Mouse (Mus musculus) olfactory bulb, adult 2 months (tissue): ENCODE data around the gene Col5a2.

Source experiments
- CTCF ChIP-seq: fragments of 200-500 bp; IDR thresholded peaks from 2 replicates; pipeline ENCODE4 v1.5.1; 2012; ENCODE audit warnings: low read depth, mild to moderate bottlenecking, low read length, moderate library complexity; ENCODE audit not compliant: insufficient read depth
- POLR2A ChIP-seq: fragments of 200-500 bp; IDR thresholded peaks from 2 replicates; pipeline ENCODE4 v1.6.1; 2012; ENCODE audit warnings: mild to moderate bottlenecking, low read depth, low read length, moderate library complexity; ENCODE audit not compliant: insufficient read depth

DNA sequence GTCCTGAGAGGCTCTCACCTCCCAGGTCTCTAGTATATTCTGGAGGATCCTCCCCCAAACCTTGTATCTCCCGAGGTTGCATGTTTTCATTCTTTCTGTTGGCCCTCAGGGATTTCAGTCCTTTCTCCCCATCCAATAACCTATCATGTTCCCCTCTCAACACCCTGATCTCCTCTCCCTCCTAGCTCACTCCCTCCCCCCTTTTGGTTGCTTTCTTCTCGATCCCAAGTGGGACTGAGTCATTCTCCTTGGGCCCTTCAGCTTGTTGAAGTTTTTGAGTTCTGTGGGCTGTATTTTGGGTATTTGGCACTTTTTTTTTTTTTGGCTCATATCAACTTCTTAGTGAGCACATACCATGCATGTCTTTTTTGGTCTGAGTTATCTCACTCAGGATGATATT is 143.9 kb downstream of the Col5a2 start:
- no peak for TF ChIP-seq POLR2A
- TF ChIP-seq CTCF: no peak
